Mouse (Mus musculus) CD4-positive, CD25-positive, alpha-beta regulatory T cell, adult 9 weeks (primary cell): Measurements from ENCODE around the gene Zfp771. TPM values are rescaled to one million over a fixed set of nuclear protein-coding genes. Genes with fewer than 3 reads are reported as not detected.

ENCODE experiments used
- polyA plus RNA-seq: library from polyadenylated mRNA; unstranded; fragments of 100-300 nt; shearing (Covaris generic); gene quantifications from one replicate; pipeline ENCODE4 v1.2.1, GENCODE M21; 2017

Gene Zfp771
- polyA plus RNA-seq: 0.60 TPM

DNA sequence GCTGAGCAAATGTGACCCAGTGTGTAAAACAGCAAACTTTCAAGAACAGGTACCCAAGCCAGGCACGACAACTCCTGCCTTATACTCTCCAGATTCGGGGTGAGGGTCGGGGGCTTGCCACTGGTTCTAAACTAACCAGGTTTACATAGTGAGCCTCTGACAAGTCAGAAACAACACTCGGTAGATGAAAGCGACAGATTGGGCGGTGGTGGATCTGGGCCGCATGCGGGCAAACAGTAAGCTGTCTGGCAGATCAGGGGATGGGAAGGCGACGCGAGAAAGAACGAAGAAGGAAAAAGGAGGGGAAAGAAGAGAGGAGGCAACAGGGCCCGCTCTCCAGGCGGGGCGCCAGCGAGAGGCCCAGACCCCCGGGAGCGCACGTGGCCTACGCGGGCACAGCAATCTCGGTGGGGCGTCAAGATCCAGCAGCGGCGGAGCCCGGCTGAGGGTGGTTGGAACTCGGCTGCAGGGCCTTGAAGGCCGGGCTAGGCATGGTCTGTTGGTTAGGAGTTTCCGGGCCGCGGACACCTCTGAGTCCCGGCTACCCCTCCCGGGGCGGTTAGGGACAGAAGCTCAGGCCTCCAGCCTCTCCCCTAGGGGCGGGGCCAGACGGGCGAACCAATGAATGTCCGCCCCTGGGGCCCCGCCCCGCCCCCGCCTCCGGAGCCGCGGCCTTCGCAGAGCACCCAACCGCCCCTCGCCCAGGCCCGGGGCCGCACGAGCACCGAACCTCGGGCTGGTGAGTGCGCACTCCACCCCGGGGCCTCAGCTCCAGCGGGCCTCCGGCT lies at the start of gene Zfp771:
TSS of gene Zfp771 (plus strand) at position 405 of the 788 bp plus-strand sequence.

DNA sequence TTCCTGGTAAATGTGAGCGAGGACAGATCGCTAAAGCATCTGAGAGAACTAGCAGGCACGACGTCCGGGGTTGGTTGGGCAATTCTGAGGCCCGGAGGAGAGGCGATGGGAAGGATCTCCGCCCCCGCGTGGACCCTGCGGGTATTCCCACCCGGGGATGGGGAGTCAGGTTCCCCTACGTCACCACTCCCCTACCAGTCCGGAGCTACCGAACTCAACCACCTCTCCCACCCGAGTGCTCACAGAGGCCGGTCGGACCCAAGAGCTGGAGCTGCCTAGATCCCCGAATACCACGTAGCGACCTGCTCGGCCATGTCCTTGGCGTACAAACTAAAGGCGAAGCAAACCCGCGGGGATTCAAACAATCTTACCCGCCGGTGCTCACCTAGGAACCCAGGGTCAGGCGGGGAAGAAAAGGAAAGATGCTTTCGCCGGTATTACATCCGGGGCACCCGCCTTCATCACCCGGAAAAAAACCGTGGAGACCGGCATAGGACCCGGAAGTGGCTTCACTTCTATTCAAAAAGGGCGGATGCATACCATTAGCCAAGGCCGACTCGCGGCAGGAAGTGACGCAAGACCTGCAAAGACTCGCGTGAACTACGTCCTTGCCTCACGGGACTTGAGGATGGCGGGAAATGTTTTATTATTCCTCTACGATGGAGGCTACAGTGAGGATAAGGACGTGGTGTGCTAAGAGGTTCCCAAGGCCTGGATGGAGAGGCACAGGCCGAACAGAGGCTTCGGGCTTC lies 48.4 kb upstream of the Zfp771 start, which contains the start of gene Cd2bp2:
TSS of gene Cd2bp2 (minus strand) at position 507 of the 752 bp plus-strand sequence.

DNA sequence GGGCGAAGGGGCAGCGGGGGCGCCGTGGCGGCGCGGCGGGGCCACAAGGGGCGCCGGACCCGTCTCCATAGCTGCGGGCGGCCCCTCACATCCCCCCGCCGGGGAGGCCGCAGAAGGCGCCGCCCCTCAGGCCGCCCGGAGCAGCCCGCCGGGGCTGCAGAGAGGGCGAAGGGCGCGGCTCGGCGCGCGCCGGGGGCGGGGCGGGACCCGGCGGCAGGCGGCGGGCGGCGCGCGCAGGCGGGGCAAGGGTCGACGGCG lies 35.9 kb upstream of the Zfp771 start, which contains the start of gene Tbc1d10b:
TSS of gene Tbc1d10b (minus strand) at position 174 of the 258 bp plus-strand sequence.

DNA sequence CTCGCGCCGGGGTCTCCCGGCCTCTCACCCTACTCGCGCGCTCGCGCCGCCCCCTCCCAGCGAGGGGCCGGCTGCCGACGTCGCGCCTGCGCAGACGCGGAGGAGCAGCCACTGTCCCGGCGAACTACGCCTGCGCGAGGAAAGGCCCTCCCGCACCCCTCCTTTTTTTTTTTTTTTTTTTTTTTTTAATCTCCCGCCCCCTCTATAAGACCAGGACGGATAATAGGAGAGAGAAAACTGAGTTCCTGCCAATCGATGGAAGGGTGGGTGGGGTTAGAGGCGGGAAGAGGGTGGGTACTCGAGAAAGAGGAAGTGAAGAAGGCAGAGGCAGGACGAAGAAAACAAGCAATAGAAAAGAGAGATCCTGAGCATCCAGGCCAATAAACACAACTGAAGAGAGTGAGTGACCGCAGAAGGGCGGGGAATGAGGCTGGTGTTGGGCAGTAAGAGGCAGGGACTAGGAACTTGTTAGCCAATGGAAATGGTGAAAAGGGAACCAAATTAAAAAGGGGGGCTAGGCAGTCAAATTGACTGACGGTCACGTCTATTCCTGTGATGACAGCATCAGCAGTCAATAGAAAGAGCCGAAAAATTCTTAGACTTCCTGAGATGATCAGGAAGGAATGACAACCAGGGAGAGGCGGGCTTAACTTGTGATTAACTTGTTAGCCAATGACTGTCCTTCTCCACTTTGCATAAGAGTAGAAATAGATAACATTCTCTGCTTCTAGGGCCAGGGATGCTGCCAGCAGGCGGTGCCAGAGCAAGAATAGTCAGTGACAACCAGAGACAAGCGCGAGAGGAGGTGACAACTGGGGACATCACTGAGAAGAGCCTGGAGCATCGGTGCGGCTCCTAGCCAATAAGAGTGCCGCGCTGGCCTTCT lies 35.3 kb upstream of the Zfp771 start, which contains the start of gene Mylpf:
TSS of gene Mylpf (plus strand) at position 338 of the 886 bp plus-strand sequence.

DNA sequence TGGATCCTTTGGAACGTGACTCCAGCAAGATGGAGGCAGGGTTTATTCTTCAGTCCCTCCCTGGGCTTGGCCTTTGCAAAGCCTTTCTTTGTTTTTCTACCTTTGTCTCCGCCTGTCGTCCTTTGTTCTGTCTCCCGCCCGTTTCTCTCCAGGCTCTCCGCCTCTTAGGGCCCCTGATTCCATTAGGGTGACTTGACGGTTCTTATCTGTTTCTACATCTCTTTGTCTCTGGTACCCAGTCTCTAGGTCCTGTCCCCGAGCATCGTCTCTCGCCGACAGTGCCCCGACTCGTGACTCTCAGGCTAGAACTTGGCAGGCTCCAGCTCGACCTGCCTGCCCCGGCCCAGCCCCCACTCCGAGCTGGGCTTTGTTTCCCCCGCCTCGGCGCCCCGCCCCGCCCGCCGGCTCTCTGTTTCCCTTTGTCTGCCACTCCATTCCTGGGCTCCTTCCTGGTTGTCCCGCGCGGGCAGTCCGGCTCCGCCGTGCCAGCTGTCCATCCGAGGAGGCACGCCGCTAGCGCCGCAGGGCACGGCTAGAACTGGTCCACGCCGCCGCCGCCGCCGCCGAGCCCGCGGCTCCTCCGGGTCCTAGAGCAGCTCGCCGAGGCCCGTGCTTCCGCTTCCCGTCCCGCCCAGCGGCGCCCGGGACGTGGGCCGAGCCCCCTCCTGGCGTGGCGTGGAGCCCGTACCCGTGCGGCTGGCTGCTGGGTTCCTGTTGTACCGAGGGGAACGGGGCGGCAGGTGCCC lies 11.3 kb upstream of the Zfp771 start, which contains the start of the genes Zfp553 and Sept1:
TSS of gene Zfp553 (plus strand) at position 440 of the 746 bp plus-strand sequence.
TSS of gene Sept1 (minus strand) at position 509 of the 746 bp plus-strand sequence.

DNA sequence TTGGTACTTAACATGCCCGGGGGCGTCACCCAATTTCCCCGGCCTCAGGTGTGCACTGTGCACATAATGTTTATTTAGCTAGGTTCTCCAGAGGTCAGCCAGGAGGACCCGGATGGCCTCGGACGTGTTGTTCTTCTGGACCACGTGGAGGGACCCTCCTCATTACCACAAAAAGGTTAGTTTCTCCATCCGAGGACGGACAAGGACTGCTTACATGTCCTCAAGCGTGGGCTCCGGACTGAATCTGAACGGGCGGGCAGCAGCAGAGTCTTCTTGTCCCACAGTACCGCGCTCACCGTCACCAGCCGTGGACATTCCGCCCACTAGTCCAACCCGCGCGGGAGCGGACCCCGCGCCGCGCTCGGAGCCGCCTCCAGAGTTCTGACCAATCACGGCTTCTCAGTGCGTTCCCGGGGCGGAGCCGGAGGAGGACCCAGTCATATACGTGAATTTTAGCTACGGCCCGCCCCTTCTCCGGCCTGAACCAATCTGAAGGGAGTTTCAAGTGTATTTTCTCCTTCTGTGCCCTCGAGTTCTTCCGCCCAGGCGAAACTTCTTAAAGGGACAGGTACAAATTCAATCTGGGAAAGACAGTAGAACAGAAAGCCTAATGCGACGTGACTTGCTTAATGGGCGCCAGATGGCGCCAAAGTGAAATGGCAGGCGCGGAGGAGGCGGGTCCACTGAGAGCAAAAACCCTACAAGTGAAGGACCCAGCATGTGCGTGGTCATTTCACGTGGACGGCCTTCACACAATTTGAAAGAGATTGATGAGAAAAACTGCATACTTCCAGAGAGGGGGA lies 16.4 kb downstream of the Zfp771 start, which contains the start of gene Dctpp1:
TSS of gene Dctpp1 (minus strand) at position 401 of the 803 bp plus-strand sequence.

DNA sequence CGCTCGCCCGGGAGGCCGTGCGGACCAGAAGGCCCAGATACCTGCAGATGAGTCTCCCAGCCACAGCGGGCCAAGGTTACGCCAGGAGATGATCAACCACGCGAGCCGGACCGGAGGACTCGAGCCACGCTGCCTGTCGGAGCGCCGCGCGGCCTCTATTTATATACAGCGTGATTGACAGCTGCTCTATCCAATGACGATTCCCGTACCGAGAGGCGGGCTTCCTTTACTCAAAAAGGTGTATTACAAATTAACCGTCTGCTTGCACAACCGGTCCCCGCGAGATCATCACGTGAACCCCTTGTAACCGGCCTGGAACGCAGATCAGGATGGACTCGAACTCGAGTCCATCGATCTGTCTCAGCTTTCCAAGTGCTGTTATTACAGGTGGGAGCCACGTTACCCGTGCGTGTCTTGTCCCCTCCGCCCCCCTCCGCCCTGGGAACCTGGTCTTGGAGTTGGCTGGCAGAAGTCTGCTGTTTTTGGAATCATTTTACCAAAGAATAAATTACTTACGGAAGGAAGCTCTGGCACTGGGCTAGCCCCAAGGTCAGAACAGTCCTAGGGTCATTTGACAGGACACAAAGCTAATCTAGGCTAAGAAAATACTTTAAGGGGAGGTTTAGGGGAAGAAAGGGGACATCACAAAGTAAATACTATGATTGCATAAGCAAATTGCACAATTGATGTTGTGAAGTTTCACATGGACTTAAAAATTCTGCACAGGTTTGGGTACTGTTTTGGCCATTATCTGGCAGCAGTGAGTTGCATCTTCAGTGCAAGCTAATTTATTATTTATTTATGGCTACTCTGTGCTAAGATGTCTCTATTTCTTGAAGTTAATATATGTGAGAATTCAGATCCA lies 30.1 kb downstream of the Zfp771 start, which contains the start of gene Sephs2:
TSS of gene Sephs2 (minus strand) at position 131 of the 865 bp plus-strand sequence.

DNA sequence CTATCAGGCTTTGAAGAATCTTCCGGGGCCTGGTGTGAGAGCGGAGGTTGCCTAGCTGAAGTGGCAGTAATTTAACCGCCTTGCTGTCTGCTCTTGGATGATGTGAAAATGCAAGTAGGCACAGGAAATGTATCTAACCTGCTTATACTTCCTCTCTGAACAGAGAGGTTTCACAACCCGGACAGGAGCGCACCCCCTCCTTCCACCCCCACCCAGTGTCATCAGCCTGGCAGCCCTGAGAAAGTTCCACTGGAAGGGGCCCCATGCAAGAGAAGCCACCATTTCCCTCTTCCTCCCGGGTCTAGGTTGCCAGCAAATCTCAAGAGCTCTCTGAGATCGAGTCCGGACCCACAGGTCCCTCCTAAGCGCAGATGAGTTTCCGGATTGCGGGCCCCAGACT lies 52.0 kb downstream of the Zfp771 start, which contains the start of gene Itgal:
TSS of gene Itgal (plus strand) at position 163 of the 400 bp plus-strand sequence.

Other genes with a start within 250 kb of the Zfp771 start
- 51.3 TPM for gene Mvp, start 229.7 kb upstream of the Zfp771 start, polyA plus RNA-seq
- gene Pagr1b, start 227.8 kb upstream of the Zfp771 start, polyA plus RNA-seq: 2.1 TPM
- 148 TPM for gene Pagr1a, start 226.9 kb upstream of the Zfp771 start, polyA plus RNA-seq
- gene Gm42742, start 223.2 kb upstream of the Zfp771 start, polyA plus RNA-seq: 28.1 TPM
- gene Prrt2, start 223.1 kb upstream of the Zfp771 start, polyA plus RNA-seq: 17.3 TPM
- 19.6 TPM for gene Maz, start 217.2 kb upstream of the Zfp771 start, polyA plus RNA-seq
- gene Kif22, start 201.8 kb upstream of the Zfp771 start, polyA plus RNA-seq: 11.8 TPM
- gene Zg16, start 156.9 kb upstream of the Zfp771 start, polyA plus RNA-seq: not detected
- 452 TPM for gene AI467606, start 152.9 kb upstream of the Zfp771 start, polyA plus RNA-seq
- gene Qprt, start 122.0 kb upstream of the Zfp771 start, polyA plus RNA-seq: 23.9 TPM
- gene Spn, start 106.5 kb upstream of the Zfp771 start, polyA plus RNA-seq: 84.5 TPM
- gene Cd2bp2, start 48.2 kb upstream of the Zfp771 start, polyA plus RNA-seq: 81.8 TPM
- gene Tbc1d10b, start 35.8 kb upstream of the Zfp771 start, polyA plus RNA-seq: 12.7 TPM
- 22.7 TPM for gene Mylpf, start 35.4 kb upstream of the Zfp771 start, polyA plus RNA-seq
- gene Zfp553, start 11.2 kb upstream of the Zfp771 start, polyA plus RNA-seq: 16.5 TPM
- 607 TPM for gene Sept1, start 11.1 kb upstream of the Zfp771 start, polyA plus RNA-seq
- 51.4 TPM for gene Dctpp1, start 16.4 kb downstream of the Zfp771 start, polyA plus RNA-seq
- gene Sephs2, start 29.8 kb downstream of the Zfp771 start, polyA plus RNA-seq: 12.5 TPM
- 375 TPM for gene Itgal, start 52.0 kb downstream of the Zfp771 start, polyA plus RNA-seq
- gene Zfp768, start 101.3 kb downstream of the Zfp771 start, polyA plus RNA-seq: 0.35 TPM
- 24.7 TPM for gene Zfp747, start 131.8 kb downstream of the Zfp771 start, polyA plus RNA-seq
- gene 9130019O22Rik, start 142.9 kb downstream of the Zfp771 start, polyA plus RNA-seq: 9.9 TPM
- gene E430018J23Rik, start 149.4 kb downstream of the Zfp771 start, polyA plus RNA-seq: 6.4 TPM
- 17.3 TPM for gene Zfp764, start 162.5 kb downstream of the Zfp771 start, polyA plus RNA-seq
- 48.9 TPM for gene Zfp688, start 177.8 kb downstream of the Zfp771 start, polyA plus RNA-seq
- 11.8 TPM for gene Zfp689, start 204.9 kb downstream of the Zfp771 start, polyA plus RNA-seq
- gene Prr14, start 215.3 kb downstream of the Zfp771 start, polyA plus RNA-seq: 141 TPM
- gene Fbrs, start 234.9 kb downstream of the Zfp771 start, polyA plus RNA-seq: 9.0 TPM